Mouse (Mus musculus) kidney, embryonic 14.5 days (tissue): Measurements from ENCODE around the gene Spag16. TPM values are rescaled to one million over a fixed set of nuclear protein-coding genes. Genes with fewer than 3 reads are reported as not detected.
"Not testable (repeated sequence)": the region's sequence is repeated elsewhere in the genome, so short reads cannot be mapped to it uniquely, and the experiment has no call there.

Experiments used
- ATAC-seq: fragments of 200-750 bp; cut with Nextera tagmentation; 2 replicates; pipeline ENCODE4 v1.8.0; 2017; ENCODE audit warnings: moderate number of reproducible peaks, mild to moderate bottlenecking, moderate TSS enrichment, moderate library complexity; ENCODE audit not compliant: low FRiP score, low TSS enrichment
- H3K27ac ChIP-seq: fragments of 300-500 bp; sonication (generic); 2 replicates; pipeline ENCODE4 v1.5.1; 2014; ENCODE audit warnings: low read depth, mild to moderate bottlenecking, low read length, moderate library complexity, mixed read lengths
- H3K27me3 ChIP-seq: fragments of 300-500 bp; sonication (generic); 2 replicates; pipeline ENCODE4 v1.6.1; 2014; ENCODE audit warnings: mild to moderate bottlenecking, low read length; ENCODE audit not compliant: control insufficient read depth, insufficient read depth
- H3K36me3 ChIP-seq: fragments of 300-500 bp; sonication (generic); 2 replicates; pipeline ENCODE4 v1.6.1; 2014; ENCODE audit warnings: low read length, mixed read lengths; ENCODE audit not compliant: control insufficient read depth, insufficient read depth
- H3K4me1 ChIP-seq: fragments of 300-500 bp; sonication (generic); 2 replicates; pipeline ENCODE4 v1.6.1; 2014; ENCODE audit warnings: low read length, mixed read lengths; ENCODE audit not compliant: control insufficient read depth, insufficient read depth
- H3K4me2 ChIP-seq: fragments of 300-500 bp; sonication (generic); replicated peaks from 2 replicates; pipeline ENCODE4 v1.6.1; 2014; ENCODE audit warnings: low read depth, mild to moderate bottlenecking, low read length
- H3K4me3 ChIP-seq: fragments of 300-500 bp; sonication (generic); 2 replicates; pipeline ENCODE4 v1.5.1; 2014; ENCODE audit warnings: mild to moderate bottlenecking, low read length
- H3K9ac ChIP-seq: fragments of 300-500 bp; sonication (generic); 2 replicates; pipeline ENCODE4 v1.6.1; 2014; ENCODE audit warnings: low read depth, mild to moderate bottlenecking, low read length, moderate library complexity
- H3K9me3 ChIP-seq: fragments of 300-500 bp; sonication (generic); 2 replicates; pipeline ENCODE4 v1.6.1; 2016; ENCODE audit warnings: low read length; ENCODE audit not compliant: control insufficient read depth
- WGBS: fragments of 180-500 bp; shearing (Covaris S2); extraction: QIAGEN DNeasy Blood & Tissue Kit; methylation state at CpG from one replicate; pipeline ENCODE4 v1.1.7; 2014; 5-methylcytosine and 5-hydroxymethylcytosine counted together
- polyA plus RNA-seq: library from polyadenylated mRNA; unstranded; fragments of >200 nt; fragmentation: Nextera tagmentation; extraction: Ambion mirVana; gene quantifications from 2 replicates; pipeline ENCODE4 v1.2.1, GENCODE M21; 2014

Spag16 gene
- 1.2 and 1.5 TPM in 2 replicates for polyA plus RNA-seq

GRCm38 (mm10) chr1:69826806-69827703 lies at the start of gene Spag16:
Gene Spag16, plus strand, starts transcription at chr1:69826970.
- Histone ChIP-seq H3K4me3 (peak within 1 kb of the TSS; percentile 49), H3K36me3 (no peaks in the 10 kb centered on the region), H3K4me1 (no peaks in the 10 kb centered on the region), H3K9ac (0 out of 2 replicates have a peak within 1 kb of the TSS, but pooled peaks have one; percentile 42), H3K4me2 (peak within 1 kb of the TSS; percentile 72), H3K9me3 (no peaks in the 10 kb centered on the region), H3K27ac (no peak within 1 kb of the TSS), H3K27me3 (no peaks in the 10 kb centered on the region)
- peak; percentile 95 for ATAC-seq
- 8% methylated on average over 38 of the region's 38 CpGs for WGBS

- H3K36me3 ChIP-seq: no peaks in the 10 kb centered on the region
- 10% methylated on average over 6 of the region's 6 CpGs for WGBS
- no peak overlapping the region for H3K4me2 ChIP-seq
- ATAC-seq: no peak
- H3K27ac ChIP-seq: no peak overlapping the region
- H3K27me3 ChIP-seq: no peaks in the 10 kb centered on the region
- H3K9me3 ChIP-seq: no peaks in the 10 kb centered on the region
- no peak overlapping the region for H3K9ac ChIP-seq
- no peaks in the 10 kb centered on the region for H3K4me1 ChIP-seq
- H3K4me3 ChIP-seq: no peak overlapping the region
Observed at GRCm38 (mm10) chr1:69785129-69785528, 41.6 kb upstream of the Spag16 start.

GRCm38 (mm10) chr1:69786716-69787115 lies 40.1 kb upstream of the Spag16 start:
- H3K27ac ChIP-seq: no peak overlapping the region
- no peaks in the 10 kb centered on the region for H3K36me3 ChIP-seq
- H3K27me3 ChIP-seq: no peaks in the 10 kb centered on the region
- 64% methylated on average over 6 of the region's 6 CpGs for WGBS
- H3K9me3 ChIP-seq: no peaks in the 10 kb centered on the region
- no peak overlapping the region for H3K4me3 ChIP-seq
- H3K9ac ChIP-seq: no peak overlapping the region
- ATAC-seq: no peak
- H3K4me1 ChIP-seq: no peaks in the 10 kb centered on the region
- no peak overlapping the region for H3K4me2 ChIP-seq

DNA sequence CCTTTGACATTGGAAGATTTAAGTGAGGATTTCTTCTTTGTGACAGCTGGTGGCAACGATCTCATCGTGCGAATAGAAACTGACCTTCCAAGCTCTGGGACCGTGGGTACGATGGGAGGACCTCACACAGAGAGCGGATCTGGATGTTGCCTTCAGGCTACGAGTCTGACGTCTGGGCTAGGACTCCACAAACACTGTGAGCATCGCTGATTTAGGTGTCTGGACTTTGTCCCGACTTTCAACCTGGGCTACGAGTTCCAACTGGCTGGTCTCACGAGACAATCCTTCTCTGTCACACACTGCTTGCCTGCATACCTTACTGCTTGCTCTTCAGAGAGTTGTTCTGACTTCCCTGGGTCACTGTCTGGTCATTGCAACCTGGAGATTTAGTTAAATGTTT lies 39.4 kb upstream of the Spag16 start:
- 57% methylated on average over 12 of the region's 12 CpGs for WGBS

DNA sequence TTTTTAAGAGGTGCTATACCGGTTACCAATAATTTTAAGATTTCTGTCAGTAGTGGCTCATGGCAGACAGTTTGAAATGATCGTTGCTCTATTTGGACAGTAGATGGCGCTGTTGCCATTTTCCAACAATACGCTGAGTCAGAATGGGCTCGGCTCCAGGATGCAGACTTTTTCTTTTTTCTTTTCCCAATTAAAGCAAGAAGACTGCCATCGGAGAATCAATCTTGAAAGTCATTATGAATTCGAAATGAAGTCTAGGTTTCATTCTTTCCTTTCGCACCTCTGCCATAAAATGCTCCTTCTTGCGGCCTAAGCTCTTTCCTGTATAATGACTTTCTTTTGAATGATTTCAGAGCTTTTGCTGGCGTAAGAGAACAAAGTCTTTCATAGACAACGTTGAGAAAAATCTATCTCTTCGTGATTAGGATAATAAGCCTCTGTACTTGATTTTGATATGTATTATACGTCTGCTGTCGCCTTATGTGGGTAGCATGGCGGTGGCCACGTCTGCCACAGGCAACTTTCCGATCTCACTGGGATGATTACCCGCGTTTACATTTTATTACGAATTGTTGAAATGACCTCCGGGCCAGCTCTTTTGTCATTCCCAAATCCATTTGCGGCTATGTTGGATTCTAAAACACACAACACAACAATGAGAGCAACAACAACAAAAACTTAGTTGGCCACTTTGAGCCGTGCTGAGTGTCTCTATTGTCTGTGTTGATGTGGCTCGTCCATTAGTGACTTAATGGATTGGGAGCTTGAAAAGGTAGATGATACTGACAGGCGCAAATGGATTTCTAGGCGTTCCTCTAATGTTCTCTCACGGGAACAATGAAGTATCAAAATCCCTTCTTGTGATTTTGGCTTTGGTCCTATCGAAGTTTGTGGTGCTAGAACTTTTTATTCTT lies 36.2 kb upstream of the Spag16 start:
- Histone ChIP-seq H3K9ac (no peak overlapping the region), H3K36me3 (no peaks in the 10 kb centered on the region), H3K4me2 (peak overlapping the region; percentile 36), H3K27ac (no peak overlapping the region), H3K4me3 (peak overlapping the region; percentile 8), H3K27me3 (no peaks in the 10 kb centered on the region), H3K9me3 (no peaks in the 10 kb centered on the region), H3K4me1 (no peaks in the 10 kb centered on the region)
- WGBS: 37% methylated on average over 28 of the region's 28 CpGs
- ATAC-seq: peak; percentile 69; the same call in 1 of the 2 replicates

More for the DNA sequence above, 39.4 kb upstream of the Spag16 start:
- Histone ChIP-seq H3K27ac (no peak overlapping the region), H3K4me1 (no peaks in the 10 kb centered on the region), H3K9ac (no peak overlapping the region), H3K9me3 (no peaks in the 10 kb centered on the region), H3K4me2 (no peak overlapping the region), H3K4me3 (no peak overlapping the region), H3K27me3 (no peaks in the 10 kb centered on the region), H3K36me3 (no peaks in the 10 kb centered on the region)
- no peak for ATAC-seq

DNA sequence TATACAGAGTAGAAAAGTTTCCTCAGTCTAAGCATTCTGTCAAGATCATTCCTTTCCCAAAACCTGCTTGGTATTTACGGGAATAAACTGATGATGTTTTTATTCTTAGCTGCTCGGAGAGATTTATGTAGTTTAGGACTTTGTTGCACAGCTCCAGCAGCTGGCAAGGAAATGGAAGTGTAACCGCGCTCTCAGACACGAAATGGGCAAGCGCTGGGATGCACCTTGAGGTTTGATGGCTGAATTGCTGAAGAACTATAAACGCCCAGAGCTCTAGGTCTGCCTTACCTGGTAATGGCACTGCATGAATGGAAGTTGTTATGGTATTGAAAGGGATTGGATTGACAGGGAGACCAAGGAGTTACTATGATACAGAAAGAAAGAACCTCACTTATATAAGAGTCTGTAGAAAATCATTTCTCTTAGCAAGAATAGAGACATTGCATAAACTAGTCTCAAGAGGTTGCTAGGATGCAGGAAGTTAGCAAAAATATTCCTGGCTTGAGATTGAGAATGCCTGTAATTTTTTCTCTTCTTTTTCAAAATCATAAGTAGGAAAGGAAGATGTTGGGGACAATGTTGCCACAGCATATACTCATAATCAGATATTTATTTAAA lies 27.7 kb upstream of the Spag16 start:
- no peak for ATAC-seq
- Histone ChIP-seq H3K27me3 (no peaks in the 10 kb centered on the region), H3K27ac (no peak overlapping the region), H3K9ac (no peak overlapping the region), H3K4me2 (no peak overlapping the region), H3K9me3 (no peaks in the 10 kb centered on the region), H3K36me3 (no peaks in the 10 kb centered on the region), H3K4me1 (no peaks in the 10 kb centered on the region), H3K4me3 (no peak overlapping the region)
- WGBS: 73% methylated on average over 7 of the region's 7 CpGs

- no peak overlapping the region for H3K4me3 ChIP-seq
- no peak overlapping the region for H3K9ac ChIP-seq
- H3K27me3 ChIP-seq: no peaks in the 10 kb centered on the region
- H3K9me3 ChIP-seq: no peaks in the 10 kb centered on the region
- no peak overlapping the region for H3K4me2 ChIP-seq
- H3K27ac ChIP-seq: no peak overlapping the region
- 93% methylated on average over 2 of the region's 2 CpGs for WGBS
- no peak for ATAC-seq
- H3K4me1 ChIP-seq: no peaks in the 10 kb centered on the region
- H3K36me3 ChIP-seq: no peaks in the 10 kb centered on the region
Observed at GRCm38 (mm10) chr1:69810161-69810560, 16.6 kb upstream of the Spag16 start.

DNA sequence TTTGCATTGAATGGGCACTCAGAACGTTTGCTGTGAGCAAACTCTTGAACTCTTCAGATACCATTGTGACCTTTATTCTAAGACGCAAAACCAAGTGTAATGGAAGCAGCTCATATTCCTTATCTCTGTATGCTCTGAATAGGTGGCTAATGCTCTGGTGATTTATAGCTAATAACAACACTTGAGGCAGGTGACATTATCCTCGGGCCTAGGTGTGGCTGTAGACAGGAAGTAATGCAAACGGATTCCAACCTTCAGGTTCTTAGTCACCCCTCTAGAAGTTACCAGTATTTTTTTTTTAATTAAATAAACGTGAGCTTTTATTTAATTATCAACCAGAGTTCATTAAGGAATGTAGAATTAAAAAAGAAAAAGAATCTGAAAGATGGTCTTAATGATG lies 1.1 kb upstream of the Spag16 start:
- 69% methylated on average over 5 of the region's 5 CpGs for WGBS
- H3K36me3 ChIP-seq, H3K4me2 ChIP-seq, H3K9ac ChIP-seq, H3K27me3 ChIP-seq, H3K4me3 ChIP-seq, H3K4me1 ChIP-seq, H3K27ac ChIP-seq, H3K9me3 ChIP-seq, ATAC-seq: not testable (repeated sequence)
